Mouse (Mus musculus) midbrain, embryonic 12.5 days (tissue): ENCODE measurements around the gene Hus1. TPM values are rescaled to one million over a fixed set of nuclear protein-coding genes. Genes with fewer than 3 reads are reported as not detected.

ENCODE experiments used
- ATAC-seq: fragments of 200-750 bp; cut with Nextera tagmentation; 2 replicates; pipeline ENCODE4 v1.8.0; 2017; ENCODE audit warnings: low read depth, moderate TSS enrichment, moderate library complexity; ENCODE audit not compliant: low FRiP score
- H3K27ac ChIP-seq: fragments of 300-500 bp; sonication (generic); replicated peaks from 2 replicates; pipeline ENCODE4 v1.5.1; 2016; ENCODE audit warnings: mild to moderate bottlenecking
- H3K27me3 ChIP-seq: fragments of 300-500 bp; sonication (generic); 2 replicates; pipeline ENCODE4 v1.6.1; 2016; ENCODE audit warnings: mild to moderate bottlenecking
- H3K36me3 ChIP-seq: fragments of 300-500 bp; sonication (generic); 2 replicates; pipeline ENCODE4 v1.6.1; 2016
- H3K4me1 ChIP-seq: fragments of 300-500 bp; sonication (generic); 2 replicates; pipeline ENCODE4 v1.6.1; 2016
- H3K4me2 ChIP-seq: fragments of 300-500 bp; sonication (generic); replicated peaks from 2 replicates; pipeline ENCODE4 v1.6.1; 2016; ENCODE audit warnings: mild to moderate bottlenecking, moderate library complexity
- H3K4me3 ChIP-seq: fragments of 300-500 bp; sonication (generic); 2 replicates; pipeline ENCODE4 v1.5.1; 2016; ENCODE audit warnings: mild to moderate bottlenecking
- H3K9ac ChIP-seq: fragments of 300-500 bp; sonication (generic); replicated peaks from 2 replicates; pipeline ENCODE4 v1.6.1; 2016; ENCODE audit warnings: mild to moderate bottlenecking, moderate library complexity
- H3K9me3 ChIP-seq: fragments of 300-500 bp; sonication (generic); 2 replicates; pipeline ENCODE4 v1.6.1; 2016; ENCODE audit warnings: mild to moderate bottlenecking
- WGBS: fragments of 180-500 bp; shearing (Covaris S2); methylation state at CpG from one replicate; pipeline ENCODE4 v1.1.7; 2016; 5-methylcytosine and 5-hydroxymethylcytosine counted together
- polyA plus RNA-seq: library from polyadenylated mRNA; unstranded; fragments of >200 nt; fragmentation: Nextera tagmentation; extraction: Ambion mirVana; gene quantifications from 2 replicates; pipeline ENCODE4 v1.2.1, GENCODE M21; 2016

Hus1 gene
- polyA plus RNA-seq, 1 experiment from 2014 or later = 17.9 TPM

- Histone ChIP-seq H3K4me2 (no peak overlapping the region), H3K27ac (no peak overlapping the region), H3K36me3 (no peaks in the 10 kb centered on the region), H3K4me3 (no peak overlapping the region), H3K4me1 (no peaks in the 10 kb centered on the region), H3K27me3 (no peaks in the 10 kb centered on the region), H3K9me3 (no peaks in the 10 kb centered on the region), H3K9ac (no peak overlapping the region)
- WGBS = 83% methylated on average over 3 of the region's 3 CpGs
- no peak for ATAC-seq
These were observed 14.2 kb upstream of the Hus1 start for GRCm38 (mm10) chr11:9025211-9025610.

GRCm38 (mm10) chr11:9024782-9025181, 13.8 kb upstream of the Hus1 start:
- WGBS = 80% methylated on average over 7 of the region's 7 CpGs
- no peak overlapping the region for H3K27ac ChIP-seq
- no peaks in the 10 kb centered on the region for H3K4me1 ChIP-seq
- H3K27me3 ChIP-seq = no peaks in the 10 kb centered on the region
- no peaks in the 10 kb centered on the region for H3K36me3 ChIP-seq
- ATAC-seq = no peak
- no peak overlapping the region for H3K4me3 ChIP-seq
- no peak overlapping the region for H3K9ac ChIP-seq
- H3K9me3 ChIP-seq = no peaks in the 10 kb centered on the region
- H3K4me2 ChIP-seq = no peak overlapping the region

- H3K36me3 ChIP-seq = no peaks in the 10 kb centered on the region
- no peak for ATAC-seq
- 94% methylated on average over 5 of the region's 5 CpGs for WGBS
These were observed 9.2 kb upstream of the Hus1 start for GRCm38 (mm10) chr11:9020207-9020606.

GRCm38 (mm10) chr11:9018491-9019267, 7.7 kb upstream of the Hus1 start:
- Histone ChIP-seq H3K9ac (no peak overlapping the region), H3K4me2 (no peak overlapping the region), H3K4me1 (no peaks in the 10 kb centered on the region), H3K4me3 (no peak overlapping the region), H3K27ac (no peak overlapping the region), H3K36me3 (no peaks in the 10 kb centered on the region), H3K9me3 (no peaks in the 10 kb centered on the region), H3K27me3 (no peaks in the 10 kb centered on the region)
- ATAC-seq = no peak
- 83% methylated on average over 6 of the region's 6 CpGs for whole genome bisulfite sequencing

More at GRCm38 (mm10) chr11:9020207-9020606, 9.2 kb upstream of the Hus1 start:
- Histone ChIP-seq H3K4me3 (no peak overlapping the region), H3K9me3 (no peaks in the 10 kb centered on the region), H3K9ac (no peak overlapping the region), H3K4me1 (no peaks in the 10 kb centered on the region), H3K4me2 (no peak overlapping the region), H3K27me3 (no peaks in the 10 kb centered on the region), H3K27ac (no peak overlapping the region)

GRCm38 (mm10) chr11:9014740-9015139, 3.7 kb upstream of the Hus1 start:
- Histone ChIP-seq H3K9me3 (no peaks in the 10 kb centered on the region), H3K4me3 (no peak overlapping the region), H3K36me3 (no peaks in the 10 kb centered on the region), H3K27ac (no peak overlapping the region), H3K4me2 (no peak overlapping the region), H3K9ac (no peak overlapping the region), H3K4me1 (peaks cover 7% of the 10 kb centered on the region; the same call in 1 of the 2 replicates), H3K27me3 (no peaks in the 10 kb centered on the region)
- ATAC-seq = no peak
- WGBS = 90% methylated on average over 3 of the region's 3 CpGs

- peak; percentile 42 for ATAC-seq
- Histone ChIP-seq H3K27me3 (no peaks in the 10 kb centered on the region), H3K36me3 (peaks cover 9% of the 10 kb centered on the region; the same call in 1 of the 2 replicates), H3K9me3 (no peaks in the 10 kb centered on the region), H3K9ac (peak overlapping the region; percentile 79), H3K4me3 (peak overlapping the region; percentile 74), H3K4me1 (peaks cover 14% of the 10 kb centered on the region; the same call in 1 of the 2 replicates), H3K27ac (0 out of 2 replicates have a peak overlapping the region, but pooled peaks have one; percentile 83), H3K4me2 (peak overlapping the region; percentile 73)
- under 1% methylated on average over 3 of the region's 3 CpGs for WGBS
These were observed 357 bp upstream of the Hus1 start for GRCm38 (mm10) chr11:9011348-9011747.

GRCm38 (mm10) chr11:9010416-9010815, 575 bp downstream of the Hus1 start:
- peak overlapping the region; percentile 83 for H3K27ac ChIP-seq
- H3K4me2 ChIP-seq = peak overlapping the region; percentile 73
- peaks cover 14% of the 10 kb centered on the region; the same call in 1 of the 2 replicates for H3K4me1 ChIP-seq
- no peaks in the 10 kb centered on the region for H3K27me3 ChIP-seq
- H3K4me3 ChIP-seq = peak overlapping the region; percentile 74
- H3K36me3 ChIP-seq = peaks cover 15% of the 10 kb centered on the region
- H3K9me3 ChIP-seq = no peaks in the 10 kb centered on the region
- peak overlapping the region; percentile 79 for H3K9ac ChIP-seq
- ATAC-seq = peak; percentile 59
- 0% methylated on average over 7 of the region's 7 CpGs for WGBS

GRCm38 (mm10) chr11:9008761-9009160, 2.2 kb downstream of the Hus1 start:
- Histone ChIP-seq H3K4me3 (no peak overlapping the region), H3K36me3 (peaks cover 32% of the 10 kb centered on the region), H3K27ac (no peak overlapping the region), H3K9me3 (no peaks in the 10 kb centered on the region), H3K4me1 (peaks cover 14% of the 10 kb centered on the region; the same call in 1 of the 2 replicates), H3K27me3 (no peaks in the 10 kb centered on the region), H3K4me2 (no peak overlapping the region), H3K9ac (no peak overlapping the region)
- no peak for ATAC-seq
- WGBS = 95% methylated on average over 5 of the region's 5 CpGs

GRCm38 (mm10) chr11:8988084-8988483, 22.9 kb downstream of the Hus1 start:
- peaks cover 6% of the 10 kb centered on the region; the same call in 1 of the 2 replicates for H3K4me1 ChIP-seq
- no peak overlapping the region for H3K27ac ChIP-seq
- H3K36me3 ChIP-seq = peaks cover 18% of the 10 kb centered on the region; the same call in 1 of the 2 replicates
- no peak for ATAC-seq
- no peak overlapping the region for H3K9ac ChIP-seq
- H3K4me3 ChIP-seq = no peak overlapping the region
- H3K27me3 ChIP-seq = peaks cover 6% of the 10 kb centered on the region; the same call in 1 of the 2 replicates
- no peaks in the 10 kb centered on the region; the same call in 1 of the 2 replicates for H3K9me3 ChIP-seq
- 70% methylated on average over 4 of the region's 4 CpGs for WGBS
- H3K4me2 ChIP-seq = no peak overlapping the region

- no peak overlapping the region for H3K4me2 ChIP-seq
These were observed 24.9 kb downstream of the Hus1 start for GRCm38 (mm10) chr11:8986058-8986457.

GRCm38 (mm10) chr11:8983237-8983861, 27.6 kb downstream of the Hus1 start:
- ATAC-seq = peak; percentile 58; the same call in 1 of the 2 replicates

More at GRCm38 (mm10) chr11:8986058-8986457, 24.9 kb downstream of the Hus1 start:
- no peak overlapping the region for H3K9ac ChIP-seq
- no peak overlapping the region for H3K4me3 ChIP-seq
- peaks cover 6% of the 10 kb centered on the region; the same call in 1 of the 2 replicates for H3K27me3 ChIP-seq
- no peak for ATAC-seq
- no peaks in the 10 kb centered on the region for H3K9me3 ChIP-seq
- no peak overlapping the region for H3K27ac ChIP-seq
- H3K36me3 ChIP-seq = peaks cover under 1% of the 10 kb centered on the region; the same call in 1 of the 2 replicates
- H3K4me1 ChIP-seq = peaks cover 6% of the 10 kb centered on the region; the same call in 1 of the 2 replicates

GRCm38 (mm10) chr11:8978154-8978553, 32.8 kb downstream of the Hus1 start:
- no peaks in the 10 kb centered on the region for H3K4me1 ChIP-seq
- no peak overlapping the region for H3K4me3 ChIP-seq
- WGBS = 88% methylated on average over 4 of the region's 4 CpGs
- H3K9ac ChIP-seq = no peak overlapping the region
- no peaks in the 10 kb centered on the region for H3K36me3 ChIP-seq
- no peaks in the 10 kb centered on the region for H3K9me3 ChIP-seq
- H3K27me3 ChIP-seq = no peaks in the 10 kb centered on the region
- H3K4me2 ChIP-seq = no peak overlapping the region
- ATAC-seq = no peak
- H3K27ac ChIP-seq = no peak overlapping the region

More at GRCm38 (mm10) chr11:8983237-8983861, 27.6 kb downstream of the Hus1 start:
- no peak overlapping the region for H3K9ac ChIP-seq
- H3K9me3 ChIP-seq = no peaks in the 10 kb centered on the region
- H3K36me3 ChIP-seq = no peaks in the 10 kb centered on the region
- H3K27ac ChIP-seq = no peak overlapping the region
- H3K4me3 ChIP-seq = no peak overlapping the region
- WGBS = 40% methylated on average over 6 of the region's 6 CpGs
- no peak overlapping the region for H3K4me2 ChIP-seq
- H3K4me1 ChIP-seq = peaks cover 6% of the 10 kb centered on the region; the same call in 1 of the 2 replicates
- peaks cover 6% of the 10 kb centered on the region; the same call in 1 of the 2 replicates for H3K27me3 ChIP-seq
